Mouse (Mus musculus): ENCODE measurements around the gene Jak1.
A peak's percentile ranks its signal among the peaks of the same experiment; 100 is the strongest.

- peak; percentile 64 for TF ChIP-seq CTCF (IDR thresholded peaks at IDR 0.05; ENCODE audit: borderline replicate concordance, control insufficient read depth, extremely low read depth, insufficient read depth, low read length, poor library complexity)
- TF ChIP-seq POLR2A (IDR thresholded peaks at IDR 0.05; ENCODE audit: control insufficient read depth, extremely low read depth, insufficient read depth, low read length, poor library complexity) = peak; percentile 94
Measured at GRCm38 (mm10) chr4:101264741-101265513, at the start of gene Jak1.

Measured in thymus, adult 2 months (tissue).